Mouse (Mus musculus): Measurements from ENCODE around the gene Aicda. TPM values are rescaled to one million over a fixed set of nuclear protein-coding genes. Genes with fewer than 3 reads are reported as not detected.

Aicda gene
- polyA plus RNA-seq, 1 experiment from 2014 or later: 0.99 TPM

DNA sequence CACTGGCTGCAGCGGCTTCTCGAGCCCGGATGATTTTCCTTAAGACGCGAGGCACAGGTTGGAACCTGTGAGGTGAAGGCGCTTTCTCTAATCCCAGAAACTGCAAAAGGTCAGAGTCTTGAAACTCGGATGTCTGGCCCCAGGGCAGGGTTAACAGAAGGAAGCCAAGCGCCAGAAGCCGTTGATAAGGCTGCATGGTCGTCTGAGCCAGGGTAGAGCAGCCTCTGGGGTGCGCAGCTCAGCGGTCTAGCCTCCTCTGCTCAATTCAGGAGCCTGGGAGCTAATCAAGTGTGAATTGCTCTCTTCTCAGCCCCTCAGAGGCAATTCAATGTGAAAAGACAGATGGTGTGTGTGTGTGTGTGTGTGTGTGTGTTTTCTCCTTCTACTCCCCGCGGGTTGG lies 56.2 kb downstream of the Aicda start, which contains the start of gene Gdf3:
Gene Gdf3, minus strand, starts transcription at position 317 of the 400 bp plus-strand sequence.
- Histone ChIP-seq H3K9me3 (ENCODE audit: control insufficient read depth, low read length) (no peaks in the 10 kb centered on the region), H3K27me3 (ENCODE audit: control insufficient read depth, insufficient read depth, low read length) (no peaks in the 10 kb centered on the region), H3K36me3 (ENCODE audit: control insufficient read depth, insufficient read depth, low read length) (no peaks in the 10 kb centered on the region), H3K4me2 (ENCODE audit: low read depth, low read length) (no peak within 1 kb of the TSS), H3K4me3 (ENCODE audit: low read depth, low read length) (no peak within 1 kb of the TSS), H3K4me1 (ENCODE audit: control insufficient read depth, insufficient read depth, low read length) (no peaks in the 10 kb centered on the region), H3K27ac (ENCODE audit: low read depth, low read length) (no peak within 1 kb of the TSS), H3K9ac (replicated peaks; ENCODE audit: low read depth, low read length) (no peak within 1 kb of the TSS)
- ATAC-seq (ENCODE audit: low read depth): no peak
- WGBS: 62% methylated on average over 14 of the region's 14 CpGs

GRCm38 (mm10) chr6:122612426-122612825 lies 58.8 kb downstream of the Aicda start:
- Histone ChIP-seq H3K9ac (replicated peaks; ENCODE audit: low read depth, low read length) (no peak overlapping the region), H3K9me3 (ENCODE audit: control insufficient read depth, low read length) (no peaks in the 10 kb centered on the region), H3K4me1 (ENCODE audit: control insufficient read depth, insufficient read depth, low read length) (no peaks in the 10 kb centered on the region), H3K4me2 (ENCODE audit: low read depth, low read length) (no peak overlapping the region), H3K4me3 (ENCODE audit: low read depth, low read length) (no peak overlapping the region), H3K36me3 (ENCODE audit: control insufficient read depth, insufficient read depth, low read length) (no peaks in the 10 kb centered on the region), H3K27me3 (ENCODE audit: control insufficient read depth, insufficient read depth, low read length) (no peaks in the 10 kb centered on the region), H3K27ac (ENCODE audit: low read depth, low read length) (no peak overlapping the region)
- no peak for ATAC-seq (ENCODE audit: low read depth)
- 85% methylated on average over 4 of the region's 4 CpGs for WGBS

Other genes starting within 250 kb of the Aicda start
- 46.1 and 62.0 TPM in 2 replicates for gene M6pr, start 245.1 kb upstream of the Aicda start, polyA plus RNA-seq (2014; fragmentation: Nextera tagmentation; extraction: Ambion mirVana)
- gene Phc1, start 213.2 kb upstream of the Aicda start, polyA plus RNA-seq (2014; fragmentation: Nextera tagmentation; extraction: Ambion mirVana): 40.8 and 41.9 TPM in 2 replicates
- 123 and 125 TPM in 2 replicates for gene Rimklb, start 55.0 kb upstream of the Aicda start, polyA plus RNA-seq (2014; fragmentation: Nextera tagmentation; extraction: Ambion mirVana)
- gene Mfap5, start 48.0 kb upstream of the Aicda start, polyA plus RNA-seq (2014; fragmentation: Nextera tagmentation; extraction: Ambion mirVana): 1.8 and 5.5 TPM in 2 replicates
- 1.1 and 1.4 TPM in 2 replicates for gene Apobec1, start 48.6 kb downstream of the Aicda start, polyA plus RNA-seq (2014; fragmentation: Nextera tagmentation; extraction: Ambion mirVana)
- not detected in 2 replicates for gene Gdf3, start 56.3 kb downstream of the Aicda start, polyA plus RNA-seq (2014; fragmentation: Nextera tagmentation; extraction: Ambion mirVana)
- gene Dppa3, start 72.6 kb downstream of the Aicda start, polyA plus RNA-seq (2014; fragmentation: Nextera tagmentation; extraction: Ambion mirVana): not detected in 2 replicates
- gene Nanog, start 153.7 kb downstream of the Aicda start, polyA plus RNA-seq (2014; fragmentation: Nextera tagmentation; extraction: Ambion mirVana): 0.29 and 0.30 TPM in 2 replicates
- gene Slc2a3, start 247.8 kb downstream of the Aicda start, polyA plus RNA-seq (2014; fragmentation: Nextera tagmentation; extraction: Ambion mirVana): 44.3 and 45.4 TPM in 2 replicates

Measured in neural tube, embryonic 14.5 days (tissue).